Mouse (Mus musculus) left cerebral cortex, adult 9 months (tissue): ENCODE measurements around the gene Lrrc8a.

Experiments
- DNase-seq, 2 experiments: peaks; one replicate each; pipeline ENCODE4 v3.0.0; 2022; ENCODE audit warnings: low spot score in 2 of 2

Lrrc8a gene

GRCm38 (mm10) chr2:30306087-30306486, 68.6 kb downstream of the Lrrc8a start:
- no peak for DNase-seq

- DNase-seq: no peak
These were observed 71.8 kb downstream of the Lrrc8a start for GRCm38 (mm10) chr2:30309351-30309750.

GRCm38 (mm10) chr2:30311481-30311880, 74.0 kb downstream of the Lrrc8a start:
- DNase-seq: peak in 1 of 2 experiments; percentile 18
